Mouse (Mus musculus) midbrain, embryonic 12.5 days (tissue): ENCODE measurements at regions not wholly inside any gene's neighbourhood (a gene's known extent, or its start where the extent isn't known, plus 50 kb on each side); places are given as distances from the start of the nearest gene placed in this dataset.

Source experiments
- ATAC-seq: fragments of 200-750 bp; cut with Nextera tagmentation; 2 replicates; pipeline ENCODE4 v1.8.0; 2017; ENCODE audit warnings: low read depth, moderate TSS enrichment, moderate library complexity; ENCODE audit not compliant: low FRiP score
- H3K27ac ChIP-seq: fragments of 300-500 bp; sonication (generic); replicated peaks from 2 replicates; pipeline ENCODE4 v1.5.1; 2016; ENCODE audit warnings: mild to moderate bottlenecking
- H3K27me3 ChIP-seq: fragments of 300-500 bp; sonication (generic); 2 replicates; pipeline ENCODE4 v1.6.1; 2016; ENCODE audit warnings: mild to moderate bottlenecking
- H3K36me3 ChIP-seq: fragments of 300-500 bp; sonication (generic); 2 replicates; pipeline ENCODE4 v1.6.1; 2016
- H3K4me1 ChIP-seq: fragments of 300-500 bp; sonication (generic); 2 replicates; pipeline ENCODE4 v1.6.1; 2016
- H3K4me2 ChIP-seq: fragments of 300-500 bp; sonication (generic); replicated peaks from 2 replicates; pipeline ENCODE4 v1.6.1; 2016; ENCODE audit warnings: mild to moderate bottlenecking, moderate library complexity
- H3K4me3 ChIP-seq: fragments of 300-500 bp; sonication (generic); 2 replicates; pipeline ENCODE4 v1.5.1; 2016; ENCODE audit warnings: mild to moderate bottlenecking
- H3K9ac ChIP-seq: fragments of 300-500 bp; sonication (generic); replicated peaks from 2 replicates; pipeline ENCODE4 v1.6.1; 2016; ENCODE audit warnings: mild to moderate bottlenecking, moderate library complexity
- H3K9me3 ChIP-seq: fragments of 300-500 bp; sonication (generic); 2 replicates; pipeline ENCODE4 v1.6.1; 2016; ENCODE audit warnings: mild to moderate bottlenecking
- WGBS: fragments of 180-500 bp; shearing (Covaris S2); methylation state at CpG from one replicate; pipeline ENCODE4 v1.1.7; 2016; 5-methylcytosine and 5-hydroxymethylcytosine counted together

- Histone ChIP-seq H3K9ac (no peak overlapping the region), H3K4me1 (no peaks in the 10 kb centered on the region; the same call in 1 of the 2 replicates), H3K36me3 (no peaks in the 10 kb centered on the region), H3K4me3 (no peak overlapping the region), H3K27me3 (peaks cover 7% of the 10 kb centered on the region; the same call in 1 of the 2 replicates), H3K9me3 (no peaks in the 10 kb centered on the region), H3K4me2 (0 out of 2 replicates have a peak overlapping the region, but pooled peaks have one; percentile 3), H3K27ac (no peak overlapping the region)
- peak; percentile 62; the same call in 1 of the 2 replicates for ATAC-seq
- WGBS: 45% methylated on average over 14 of the region's 14 CpGs
Observed at GRCm38 (mm10) chr4:153082166-153082565, 400.4 kb downstream of the Ajap1 start.

GRCm38 (mm10) chr4:153074590-153074989, 408.0 kb downstream of the Ajap1 start:
- no peak overlapping the region for H3K4me3 ChIP-seq
- no peaks in the 10 kb centered on the region; the same call in 1 of the 2 replicates for H3K27me3 ChIP-seq
- H3K4me1 ChIP-seq: no peaks in the 10 kb centered on the region; the same call in none of the 2 replicates
- 80% methylated on average over 3 of the region's 3 CpGs for WGBS
- H3K9ac ChIP-seq: no peak overlapping the region
- no peaks in the 10 kb centered on the region for H3K9me3 ChIP-seq
- ATAC-seq: no peak
- H3K4me2 ChIP-seq: no peak overlapping the region
- no peak overlapping the region for H3K27ac ChIP-seq
- H3K36me3 ChIP-seq: no peaks in the 10 kb centered on the region

GRCm38 (mm10) chr4:153070190-153070745, 412.3 kb downstream of the Ajap1 start:
- no peak for ATAC-seq
- H3K4me3 ChIP-seq: no peak overlapping the region
- 57% methylated on average over 15 of the region's 15 CpGs for WGBS
- peaks cover 3% of the 10 kb centered on the region; the same call in 1 of the 2 replicates for H3K27me3 ChIP-seq
- no peaks in the 10 kb centered on the region for H3K36me3 ChIP-seq
- no peaks in the 10 kb centered on the region; the same call in 1 of the 2 replicates for H3K4me1 ChIP-seq
- 0 out of 2 replicates have a peak overlapping the region, but pooled peaks have one; percentile 7 for H3K27ac ChIP-seq
- H3K9ac ChIP-seq: no peak overlapping the region
- H3K9me3 ChIP-seq: no peaks in the 10 kb centered on the region
- H3K4me2 ChIP-seq: no peak overlapping the region

GRCm38 (mm10) chr4:153068484-153069033, 414.1 kb downstream of the Ajap1 start:
- 0 out of 2 replicates have a peak, but pooled peaks cover 3% of the 10 kb centered on the region for H3K27me3 ChIP-seq
- H3K9ac ChIP-seq: no peak overlapping the region
- no peak overlapping the region for H3K4me2 ChIP-seq
- H3K4me3 ChIP-seq: no peak overlapping the region
- no peak overlapping the region for H3K27ac ChIP-seq
- ATAC-seq: no peak
- H3K36me3 ChIP-seq: no peaks in the 10 kb centered on the region
- peaks cover 3% of the 10 kb centered on the region; the same call in 1 of the 2 replicates for H3K4me1 ChIP-seq
- 80% methylated on average over 12 of the region's 12 CpGs for WGBS
- H3K9me3 ChIP-seq: no peaks in the 10 kb centered on the region

- Histone ChIP-seq H3K27ac (no peak overlapping the region), H3K9me3 (no peaks in the 10 kb centered on the region), H3K4me3 (no peak overlapping the region), H3K9ac (no peak overlapping the region), H3K4me2 (no peak overlapping the region), H3K36me3 (no peaks in the 10 kb centered on the region), H3K4me1 (0 out of 2 replicates have a peak, but pooled peaks cover 3% of the 10 kb centered on the region), H3K27me3 (0 out of 2 replicates have a peak, but pooled peaks cover under 1% of the 10 kb centered on the region)
- ATAC-seq: no peak
- 72% methylated on average over 14 of the region's 14 CpGs for WGBS
Observed at GRCm38 (mm10) chr4:153064021-153064605, 418.5 kb downstream of the Ajap1 start.

- no peak overlapping the region for H3K27ac ChIP-seq
- no peak overlapping the region for H3K4me2 ChIP-seq
- no peaks in the 10 kb centered on the region for H3K27me3 ChIP-seq
- H3K36me3 ChIP-seq: no peaks in the 10 kb centered on the region
- no peak overlapping the region for H3K4me3 ChIP-seq
- ATAC-seq: no peak
- H3K9ac ChIP-seq: no peak overlapping the region
- 0 out of 2 replicates have a peak, but pooled peaks cover 3% of the 10 kb centered on the region for H3K4me1 ChIP-seq
- H3K9me3 ChIP-seq: no peaks in the 10 kb centered on the region
- WGBS: 79% methylated on average over 9 of the region's 9 CpGs
Observed at GRCm38 (mm10) chr4:153063402-153063801, 419.2 kb downstream of the Ajap1 start.

- no peak for ATAC-seq
- Histone ChIP-seq H3K9me3 (no peaks in the 10 kb centered on the region), H3K9ac (no peak overlapping the region), H3K27me3 (no peaks in the 10 kb centered on the region), H3K4me1 (peaks cover 9% of the 10 kb centered on the region), H3K4me2 (no peak overlapping the region), H3K27ac (no peak overlapping the region), H3K4me3 (no peak overlapping the region), H3K36me3 (no peaks in the 10 kb centered on the region)
- WGBS: 72% methylated on average over 12 of the region's 12 CpGs
Observed at GRCm38 (mm10) chr4:153058152-153058551, 424.5 kb downstream of the Ajap1 start.

- Histone ChIP-seq H3K36me3 (no peaks in the 10 kb centered on the region), H3K9me3 (no peaks in the 10 kb centered on the region), H3K4me1 (peaks cover 7% of the 10 kb centered on the region; the same call in 1 of the 2 replicates), H3K4me2 (no peak overlapping the region), H3K27me3 (no peaks in the 10 kb centered on the region), H3K4me3 (no peak overlapping the region), H3K27ac (no peak overlapping the region), H3K9ac (no peak overlapping the region)
- no peak for ATAC-seq
Observed at GRCm38 (mm10) chr4:153023711-153024110, 458.9 kb downstream of the Ajap1 start.

- H3K36me3 ChIP-seq: no peaks in the 10 kb centered on the region
- 0 out of 2 replicates have a peak overlapping the region, but pooled peaks have one; percentile 56 for H3K27ac ChIP-seq
- WGBS: 86% methylated on average over 10 of the region's 10 CpGs
- no peak for ATAC-seq
- no peak overlapping the region for H3K9ac ChIP-seq
- H3K4me3 ChIP-seq: no peak overlapping the region
- H3K9me3 ChIP-seq: no peaks in the 10 kb centered on the region
- peaks cover 17% of the 10 kb centered on the region for H3K4me1 ChIP-seq
- H3K27me3 ChIP-seq: 0 out of 2 replicates have a peak, but pooled peaks cover 2% of the 10 kb centered on the region
- H3K4me2 ChIP-seq: no peak overlapping the region
Observed at GRCm38 (mm10) chr4:153019211-153019610, 463.4 kb downstream of the Ajap1 start.

- WGBS: 49% methylated on average over 28 of the region's 28 CpGs
- ATAC-seq: peak; percentile 60
- Histone ChIP-seq H3K27me3 (0 out of 2 replicates have a peak, but pooled peaks cover 2% of the 10 kb centered on the region), H3K4me3 (no peak overlapping the region), H3K36me3 (no peaks in the 10 kb centered on the region), H3K4me1 (peaks cover 17% of the 10 kb centered on the region), H3K9me3 (no peaks in the 10 kb centered on the region), H3K9ac (no peak overlapping the region), H3K27ac (peak overlapping the region; percentile 56), H3K4me2 (peak overlapping the region; percentile 26)
Observed at GRCm38 (mm10) chr4:153018138-153018921, 464.3 kb downstream of the Ajap1 start.

GRCm38 (mm10) chr4:153017816-153018137, 464.8 kb downstream of the Ajap1 start:
- WGBS: 57% methylated on average over 2 of the region's 2 CpGs
- H3K9me3 ChIP-seq: no peaks in the 10 kb centered on the region
- peak overlapping the region; percentile 56; the same call in 1 of the 2 replicates for H3K27ac ChIP-seq
- peaks cover 17% of the 10 kb centered on the region for H3K4me1 ChIP-seq
- ATAC-seq: peak; percentile 34; the same call in 1 of the 2 replicates
- H3K4me3 ChIP-seq: no peak overlapping the region
- H3K27me3 ChIP-seq: 0 out of 2 replicates have a peak, but pooled peaks cover 2% of the 10 kb centered on the region
- no peak overlapping the region for H3K9ac ChIP-seq
- peak overlapping the region; percentile 26; the same call in 1 of the 2 replicates for H3K4me2 ChIP-seq
- H3K36me3 ChIP-seq: no peaks in the 10 kb centered on the region
